ENCODE assay signal across 8 mouse cellular contexts in genomic region chr4:136621336-136621735, GRCm38 (mm10). TPM values are rescaled to one million over a fixed set of nuclear protein-coding genes. Genes with fewer than 3 reads are reported as not detected.
DNase-seq lines count a peak whose midpoint lies in the region; ATAC-seq and TF ChIP-seq lines count a peak whose summit lies in the region.
"Had no signal": no experiment of that assay in that cellular context is flagged by ENCODE, and none has a peak within 500 bp of the region (broad histone marks: within the 10 kb centered on the region; RNA-seq: fewer than 3 reads in every experiment).

No protein-coding gene starts in this region.

- no peaks in the 10 kb centered on the region for H3K4me1 ChIP-seq in kidney, adult 2 months (ENCODE audit: control insufficient read depth, insufficient read depth, low read length)
- no peaks in the 10 kb centered on the region for H3K4me1 ChIP-seq in kidney, embryonic 14.5 days (ENCODE audit: control insufficient read depth, insufficient read depth, low read length)
- H3K4me1 ChIP-seq: heart, embryonic 13.5 days had no signal

- H3K9ac ChIP-seq in kidney, embryonic 14.5 days (ENCODE audit: low read depth, low read length) = no peak overlapping the region
- H3K9ac ChIP-seq: heart, embryonic 13.5 days had no signal

- 0% methylated on average over 1 of the region's 1 CpGs for WGBS in kidney, adult 2 months
- WGBS in kidney, embryonic 14.5 days = 0% methylated on average over 1 of the region's 1 CpGs

- ATAC-seq in kidney, embryonic 14.5 days (ENCODE audit: low FRiP score, low TSS enrichment) = no peak

- no peaks in the 10 kb centered on the region for H3K9me3 ChIP-seq in kidney, embryonic 14.5 days (ENCODE audit: control insufficient read depth, low read length)
- H3K9me3 ChIP-seq: heart, embryonic 13.5 days had no signal

- no peaks in the 10 kb centered on the region for H3K79me3 ChIP-seq in C2C12 (ENCODE audit: low read depth)

- no peak overlapping the region for H3K4me3 ChIP-seq in kidney, adult 2 months (ENCODE audit: insufficient read depth, low read depth, low read length)
- H3K4me3 ChIP-seq in kidney, embryonic 14.5 days (ENCODE audit: low read length) = no peak overlapping the region
- no peak overlapping the region for H3K4me3 ChIP-seq in C2C12 (ENCODE audit: insufficient read depth, poor library complexity, severe bottlenecking)
- H3K4me3 ChIP-seq: heart, embryonic 13.5 days had no signal

- peak; percentile 53 for TF ChIP-seq CTCF in kidney, adult 2 months (conservative IDR thresholded peaks at IDR 0.05; ENCODE audit: insufficient read depth, insufficient read length, low read depth, low read length)
- TF ChIP-seq CTCF in C2C12 (IDR thresholded peaks at IDR 0.05; ENCODE audit: control insufficient read depth, insufficient read depth, insufficient read length) = peak; percentile 28

- no peak overlapping the region for H3K27ac ChIP-seq in kidney, adult 2 months (ENCODE audit: insufficient read depth, low read depth, low read length)
- H3K27ac ChIP-seq in kidney, embryonic 14.5 days (ENCODE audit: low read depth, low read length) = no peak overlapping the region
- H3K27ac ChIP-seq: heart, embryonic 13.5 days had no signal

- no peak for TF ChIP-seq POLR2A in kidney, adult 2 months (IDR thresholded peaks at IDR 0.05; ENCODE audit: low read depth, low read length)

- peak; percentile 60 for DNase-seq in kidney, adult 2 months
- peak; percentile 65 for DNase-seq in ES-CJ7 (ENCODE audit: low read depth, low spot score)
- peak; percentile 35 to 63 for DNase-seq in cerebellum, postnatal 25 days
- DNase-seq in layer of hippocampus, adult 9-11 months = peak; percentile 35
- DNase-seq in retina, postnatal 1 day = peak; percentile 86

- H3K79me2 ChIP-seq in C2C12 (ENCODE audit: control insufficient read depth, insufficient read depth) = no peaks in the 10 kb centered on the region

- no peaks in the 10 kb centered on the region for H3K36me3 ChIP-seq in kidney, adult 2 months (ENCODE audit: control insufficient read depth, insufficient read depth, low read length)
- H3K36me3 ChIP-seq in kidney, embryonic 14.5 days (ENCODE audit: control insufficient read depth, insufficient read depth, low read length) = no peaks in the 10 kb centered on the region
- H3K36me3 ChIP-seq in C2C12 (ENCODE audit: control insufficient read depth, insufficient read depth) = no peaks in the 10 kb centered on the region
- H3K36me3 ChIP-seq: heart, embryonic 13.5 days had no signal

- no peak overlapping the region for H3K4me2 ChIP-seq in kidney, embryonic 14.5 days (replicated peaks; ENCODE audit: low read depth, low read length)
- H3K4me2 ChIP-seq: heart, embryonic 13.5 days had no signal

- H3K27me3 ChIP-seq in kidney, adult 2 months (replicated peaks; ENCODE audit: control insufficient read depth, insufficient read depth, low read length) = no peaks in the 10 kb centered on the region
- H3K27me3 ChIP-seq in kidney, embryonic 14.5 days (ENCODE audit: control insufficient read depth, insufficient read depth, low read length) = no peaks in the 10 kb centered on the region
- peaks cover 7% of the 10 kb centered on the region for H3K27me3 ChIP-seq in C2C12 (ENCODE audit: control insufficient read depth, insufficient read depth, insufficient read length)

- no peak overlapping the region for H3ac ChIP-seq in C2C12 (ENCODE audit: control insufficient read depth, insufficient read length, low read depth)

TF ChIP-seq in C2C12, 6 proteins besides CTCF, POLR2A, EP300 and RAD21:
- no peak for TF ChIP-seq FOSL1 (IDR thresholded peaks at IDR 0.05; ENCODE audit: insufficient read depth, low read length, poor library complexity, severe bottlenecking)
- no peak for TF ChIP-seq MYOG (IDR thresholded peaks at IDR 0.05; ENCODE audit: control insufficient read depth, extremely low read depth, insufficient read length)
- no peak for TF ChIP-seq MYOD1 (IDR thresholded peaks at IDR 0.05; ENCODE audit: control insufficient read depth, insufficient read length, low read depth)
- TF ChIP-seq CEBPB (IDR thresholded peaks at IDR 0.05; ENCODE audit: low read depth) = no peak
- TF ChIP-seq USF1 (IDR thresholded peaks at IDR 0.05; ENCODE audit: low read depth) = no peak
- TF ChIP-seq MAX (IDR thresholded peaks at IDR 0.05) = no peak

RNA-seq across cellular contexts. Expression of gene Lactbl1, which starts 1.1 kb away (rescaled TPM):
- not detected in 2 replicates for polyA plus RNA-seq in kidney, adult 2 months (2012; rRNA removed)
- 0.14 TPM in 1 of 2 replicates, not detected in the other for polyA plus RNA-seq in kidney, embryonic 14.5 days (2014; fragmentation: Nextera tagmentation; extraction: Ambion mirVana)
- not detected for polyA plus RNA-seq in C2C12 (2012; fragmentation: generic; extraction: Trizol)
- polyA plus RNA-seq: heart, embryonic 13.5 days had no signal

RNA-seq across cellular contexts. Expression of gene Tex46, which starts 11.1 kb away (rescaled TPM):
- not detected in 2 replicates for polyA plus RNA-seq in kidney, adult 2 months (2012; rRNA removed)
- not detected in 2 replicates for polyA plus RNA-seq in kidney, embryonic 14.5 days (2014; fragmentation: Nextera tagmentation; extraction: Ambion mirVana)
- not detected for polyA plus RNA-seq in C2C12 (2012; fragmentation: generic; extraction: Trizol)
- polyA plus RNA-seq: heart, embryonic 13.5 days had no signal

RNA-seq across cellular contexts. Expression of gene Kdm1a, which starts 18.8 kb away (rescaled TPM):
- polyA plus RNA-seq in kidney, adult 2 months (2012; rRNA removed) = 21.0 and 21.1 TPM in 2 replicates
- polyA plus RNA-seq in kidney, embryonic 14.5 days (2014; fragmentation: Nextera tagmentation; extraction: Ambion mirVana) = 60.9 and 69.9 TPM in 2 replicates
- 47.2 TPM for polyA plus RNA-seq in C2C12 (2012; fragmentation: generic; extraction: Trizol)

Comparison
In these comparisons a context has a peak if more than half of its experiments do, and no peak if none do; other contexts are left out.
1. DNase-seq: peak in every context shown above with its lines; median percentile 86 in retina, postnatal 1 day; 65 in ES-CJ7; 60 in kidney, adult 2 months; 49 in cerebellum, postnatal 25 days; 35 in layer of hippocampus, adult 9-11 months.